Mouse (Mus musculus): Measurements from ENCODE around the gene Zswim5. TPM values are rescaled to one million over a fixed set of nuclear protein-coding genes. Genes with fewer than 3 reads are reported as not detected.

Gene Zswim5
- polyA plus RNA-seq, 1 experiment from 2014 or later: 1.2 TPM

Other genes starting within 250 kb of the Zswim5 start
- gene Nasp, start 249.4 kb upstream of the Zswim5 start, polyA plus RNA-seq (2015; fragmentation: Nextera tagmentation; extraction: Ambion mirVana): 74.0 and 89.8 TPM in 2 replicates
- gene Akr1a1, start 225.7 kb upstream of the Zswim5 start, polyA plus RNA-seq (2015; fragmentation: Nextera tagmentation; extraction: Ambion mirVana): 928 and 934 TPM in 2 replicates
- gene Prdx1, start 191.8 kb upstream of the Zswim5 start, polyA plus RNA-seq (2015; fragmentation: Nextera tagmentation; extraction: Ambion mirVana): 1,384 and 1,485 TPM in 2 replicates
- gene Mmachc, start 169.0 kb upstream of the Zswim5 start, polyA plus RNA-seq (2015; fragmentation: Nextera tagmentation; extraction: Ambion mirVana): 20.7 and 22.7 TPM in 2 replicates
- 21.3 and 22.6 TPM in 2 replicates for gene Ccdc163, start 168.9 kb upstream of the Zswim5 start, polyA plus RNA-seq (2015; fragmentation: Nextera tagmentation; extraction: Ambion mirVana)
- 10.4 and 11.6 TPM in 2 replicates for gene Tesk2, start 156.4 kb upstream of the Zswim5 start, polyA plus RNA-seq (2015; fragmentation: Nextera tagmentation; extraction: Ambion mirVana)
- 29.7 and 31.0 TPM in 2 replicates for gene Toe1, start 69.7 kb upstream of the Zswim5 start, polyA plus RNA-seq (2015; fragmentation: Nextera tagmentation; extraction: Ambion mirVana)
- 9.1 and 9.5 TPM in 2 replicates for gene Mutyh, start 69.7 kb upstream of the Zswim5 start, polyA plus RNA-seq (2015; fragmentation: Nextera tagmentation; extraction: Ambion mirVana)
- gene Hpdl, start 55.7 kb upstream of the Zswim5 start, polyA plus RNA-seq (2015; fragmentation: Nextera tagmentation; extraction: Ambion mirVana): 1.5 and 1.9 TPM in 2 replicates
- 72.8 and 82.8 TPM in 2 replicates for gene Urod, start 117.0 kb downstream of the Zswim5 start, polyA plus RNA-seq (2015; fragmentation: Nextera tagmentation; extraction: Ambion mirVana)
- gene Hectd3, start 117.9 kb downstream of the Zswim5 start, polyA plus RNA-seq (2015; fragmentation: Nextera tagmentation; extraction: Ambion mirVana): 14.0 and 15.6 TPM in 2 replicates
- 26.8 and 31.4 TPM in 2 replicates for gene Eif2b3, start 142.0 kb downstream of the Zswim5 start, polyA plus RNA-seq (2015; fragmentation: Nextera tagmentation; extraction: Ambion mirVana)
- 6.2 and 6.4 TPM in 2 replicates for gene Ptch2, start 218.7 kb downstream of the Zswim5 start, polyA plus RNA-seq (2015; fragmentation: Nextera tagmentation; extraction: Ambion mirVana)
- gene Btbd19, start 248.3 kb downstream of the Zswim5 start, polyA plus RNA-seq (2015; fragmentation: Nextera tagmentation; extraction: Ambion mirVana): 3.9 and 4.8 TPM in 2 replicates
- gene Tctex1d4, start 249.4 kb downstream of the Zswim5 start, polyA plus RNA-seq (2015; fragmentation: Nextera tagmentation; extraction: Ambion mirVana): not detected in 2 replicates